Mouse (Mus musculus) heart, postnatal 25 days (tissue): Measurements from ENCODE around the gene Drd2. TPM values are rescaled to one million over a fixed set of nuclear protein-coding genes. Genes with fewer than 3 reads are reported as not detected.

Source experiments
- DNase-seq: peaks from one replicate; pipeline ENCODE4 v3.0.0; 2022; ENCODE audit warnings: low spot score
- intact Hi-C: fragments of 180-260 bp; cut with DNase I; formaldehyde crosslinking; loops from one replicate; pipeline ENCODE4 v1.15.1; 2025
- total RNA-seq, 2 experiments: library from RNA; stranded (reverse); gene quantifications; 2 replicates each; pipeline ENCODE4 v1.2.3; 2021

Drd2 gene
- total RNA-seq = 1 to 10 TPM; 1.0 to 1.4 TPM

DNA sequence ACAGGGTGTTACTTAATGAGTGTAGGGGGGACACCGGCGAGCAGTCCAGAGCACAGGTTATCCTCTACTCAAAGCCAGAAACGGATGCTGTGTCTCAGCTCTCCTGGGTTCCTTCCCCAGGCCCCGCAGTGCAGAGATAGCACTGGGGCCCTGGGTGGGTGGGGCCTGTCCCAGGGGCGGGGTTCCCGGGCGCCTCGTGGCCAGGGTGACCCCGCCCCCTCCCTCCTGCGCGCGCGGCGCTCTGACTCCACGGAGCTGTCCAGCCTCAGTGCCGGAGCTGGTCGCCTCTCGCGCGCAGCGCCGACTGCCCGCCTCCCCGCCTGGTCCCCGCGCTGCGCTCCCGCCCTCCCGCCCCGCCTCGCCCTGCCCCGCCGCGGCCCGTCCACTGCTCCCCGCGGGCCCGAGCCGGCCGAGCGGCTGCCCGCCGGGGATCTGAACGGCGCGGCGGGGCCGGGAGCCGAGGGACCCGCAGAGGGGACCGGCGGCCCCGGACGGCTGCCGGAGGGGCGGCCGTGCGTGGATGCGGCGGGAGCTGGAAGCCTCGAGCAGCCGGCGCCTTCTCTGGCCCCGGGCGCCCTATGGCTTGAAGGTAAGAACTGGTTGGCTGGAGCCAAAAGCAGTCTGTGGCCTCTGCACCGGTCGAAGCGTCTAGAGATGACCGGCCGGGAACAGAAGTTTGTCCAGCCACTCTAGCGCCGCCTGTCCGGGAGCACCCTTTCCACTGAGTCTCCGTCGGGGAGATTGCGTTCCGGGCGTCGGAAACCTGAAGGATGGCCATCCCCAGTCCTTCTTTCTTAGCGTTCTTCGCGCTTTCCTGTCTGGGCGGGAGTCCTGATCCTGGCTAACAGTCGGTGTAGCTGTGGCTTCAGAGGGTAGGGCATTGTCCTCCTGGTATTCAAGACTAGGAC lies at the start of gene Drd2:
Gene Drd2, plus strand, starts transcription at position 492 of the 908 bp plus-strand sequence.
- no peak for DNase-seq
- intact Hi-C loops = no loop called here

DNA sequence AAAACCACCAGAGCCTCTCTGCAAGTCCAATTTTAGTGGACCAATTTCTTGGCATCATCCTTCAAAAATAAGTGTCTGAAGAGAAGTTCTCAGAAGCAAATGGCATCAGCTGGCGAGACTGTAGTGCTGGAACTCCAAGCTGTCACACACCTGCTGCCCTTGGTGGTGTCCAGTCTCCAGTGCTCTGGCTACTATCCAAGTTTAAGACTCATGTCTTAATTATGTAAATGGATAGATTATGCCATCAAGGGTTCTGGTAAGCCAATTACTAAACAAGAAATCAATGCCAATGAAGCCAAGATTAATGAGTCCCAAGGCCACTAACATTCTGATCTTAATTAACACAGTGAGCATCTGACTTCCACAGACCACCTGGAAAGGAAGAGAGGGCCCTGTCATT lies 45.3 kb upstream of the Drd2 start:
- intact Hi-C loops = no loop called here

DNA sequence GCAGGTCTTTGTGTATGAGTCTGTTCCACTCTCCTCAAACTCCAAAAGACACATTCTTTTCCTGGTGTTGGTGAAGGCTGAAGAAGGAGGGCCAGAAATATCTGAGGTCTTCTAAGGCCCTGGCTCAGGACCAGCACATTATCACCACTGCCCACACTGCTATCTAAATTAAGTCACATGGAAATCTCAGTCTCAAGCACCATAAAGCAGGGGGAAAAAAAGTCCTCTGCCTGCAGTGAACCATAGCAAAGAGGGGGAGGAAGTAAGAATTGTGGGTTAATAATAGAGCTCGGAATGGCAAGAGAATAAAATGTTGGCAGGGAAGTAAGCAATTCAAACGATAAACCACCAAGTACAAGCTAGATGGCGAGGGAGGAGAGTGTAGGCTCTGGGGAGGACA lies 32.9 kb upstream of the Drd2 start:
- intact Hi-C loops = no loop called here
- no peak for DNase-seq

More for the DNA sequence above, 45.3 kb upstream of the Drd2 start:
- no peak for DNase-seq

DNA sequence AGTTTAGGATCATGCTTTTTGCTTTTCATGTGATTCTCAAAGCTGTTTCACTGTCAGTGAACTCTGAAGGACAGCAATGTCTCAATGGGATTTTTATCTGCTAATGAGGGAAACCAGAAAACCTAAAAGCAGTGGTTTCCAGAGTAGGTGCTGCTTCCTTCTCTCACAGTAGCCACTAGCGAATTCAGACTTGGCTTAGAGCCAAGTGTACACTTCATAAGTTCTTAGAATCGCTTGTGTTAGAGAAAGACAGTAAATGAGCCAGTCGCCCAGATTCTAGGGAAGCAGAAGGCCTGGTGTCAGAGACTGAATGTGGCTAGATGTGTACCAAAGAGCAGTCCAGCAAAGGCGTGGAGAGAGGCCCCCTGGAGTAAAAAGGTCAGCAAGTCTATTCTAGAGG lies 29.6 kb upstream of the Drd2 start:
- DNase-seq = no peak
- intact Hi-C loops = no loop called here

- intact Hi-C loops = no loop called here
- DNase-seq = no peak
These were observed 21.8 kb upstream of the Drd2 start for GRCm38 (mm10) chr9:49318638-49319037.

- no peak for DNase-seq
- intact Hi-C loops = no loop called here
These were observed 578 bp downstream of the Drd2 start for GRCm38 (mm10) chr9:49341044-49341365.

DNA sequence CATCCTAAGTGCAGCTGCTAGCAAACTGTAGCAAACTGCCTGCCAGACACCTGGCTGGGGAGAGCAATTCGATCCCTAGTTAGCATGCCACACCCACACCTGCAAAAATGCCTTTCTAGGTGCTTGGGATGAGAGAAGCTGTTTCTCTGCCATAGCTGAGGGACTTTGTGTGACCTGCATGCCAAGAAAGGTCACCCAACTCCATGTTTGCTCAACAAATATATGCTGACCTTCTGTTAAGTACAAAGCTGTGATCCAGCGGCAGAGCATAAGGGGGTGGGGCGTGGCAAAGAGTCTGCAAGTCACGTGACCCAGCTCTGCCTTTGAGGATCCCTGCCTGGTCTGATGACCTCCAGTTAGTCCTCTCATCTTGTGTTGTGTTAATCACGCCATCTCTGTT lies 25.3 kb downstream of the Drd2 start:
- intact Hi-C loops = no loop called here
- DNase-seq = no peak

DNA sequence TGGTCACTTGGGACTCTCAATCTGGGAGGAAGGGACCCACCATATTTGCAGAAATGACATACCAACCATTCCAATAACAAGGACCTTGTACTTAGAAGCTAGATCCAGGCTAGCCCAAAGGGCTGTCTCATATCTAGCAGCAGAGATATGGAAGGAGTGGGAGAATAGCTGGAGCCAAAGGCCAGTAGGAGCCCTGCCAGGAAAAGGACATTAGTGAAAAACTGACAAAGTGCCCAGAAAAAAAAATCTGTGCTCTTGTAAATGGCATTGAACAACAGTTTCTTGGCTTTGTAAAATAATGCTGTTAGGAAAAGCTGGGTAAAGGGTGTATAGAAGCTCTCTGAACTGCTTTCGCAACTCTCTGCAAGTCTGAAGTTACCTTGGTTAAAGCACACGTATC lies 33.5 kb downstream of the Drd2 start:
- intact Hi-C loops = no loop called here
- DNase-seq = no peak

DNA sequence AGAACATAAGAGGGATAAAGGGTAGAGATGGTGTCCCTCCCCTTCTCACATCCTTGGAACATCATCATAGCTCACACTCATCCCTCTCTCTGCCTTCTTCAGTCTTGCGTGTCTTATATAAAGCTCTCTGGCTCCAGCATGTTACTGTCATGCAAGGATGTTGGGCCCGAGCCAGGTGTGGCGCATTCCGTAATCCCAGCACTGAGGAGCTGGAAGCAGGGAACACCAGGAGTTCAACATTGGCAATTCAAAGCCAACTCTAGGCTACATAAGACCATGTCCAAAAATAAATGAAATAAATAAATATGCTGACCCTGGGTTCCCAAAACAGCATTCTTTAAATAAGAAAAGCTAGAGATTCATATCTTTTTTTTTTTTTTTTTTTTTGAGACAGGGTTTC lies 39.5 kb downstream of the Drd2 start:
- intact Hi-C loops = no loop called here
- DNase-seq = no peak

- intact Hi-C loops = no loop called here
- no peak for DNase-seq
These were observed 43.6 kb downstream of the Drd2 start for GRCm38 (mm10) chr9:49384041-49384440.

DNA sequence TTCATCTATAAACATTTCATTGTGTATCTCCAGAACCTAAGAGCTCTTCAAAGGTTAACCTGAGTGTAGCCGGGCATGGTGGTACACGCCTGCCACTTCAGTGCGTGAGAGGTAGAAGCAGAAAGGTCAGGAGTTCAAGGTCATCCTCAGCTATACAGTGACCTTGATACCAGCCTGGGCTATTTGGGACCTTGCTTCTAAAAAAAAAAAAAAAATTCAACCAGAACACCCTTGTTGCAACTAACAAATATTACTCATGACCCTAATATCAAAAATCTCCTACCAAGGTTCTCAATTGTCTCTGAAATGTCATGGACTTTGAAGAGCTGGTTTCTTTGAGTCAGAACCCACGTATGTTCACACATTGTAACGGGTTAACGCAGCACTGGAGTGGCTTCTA lies 44.4 kb downstream of the Drd2 start:
- intact Hi-C loops = no loop called here
- DNase-seq = no peak

DNA sequence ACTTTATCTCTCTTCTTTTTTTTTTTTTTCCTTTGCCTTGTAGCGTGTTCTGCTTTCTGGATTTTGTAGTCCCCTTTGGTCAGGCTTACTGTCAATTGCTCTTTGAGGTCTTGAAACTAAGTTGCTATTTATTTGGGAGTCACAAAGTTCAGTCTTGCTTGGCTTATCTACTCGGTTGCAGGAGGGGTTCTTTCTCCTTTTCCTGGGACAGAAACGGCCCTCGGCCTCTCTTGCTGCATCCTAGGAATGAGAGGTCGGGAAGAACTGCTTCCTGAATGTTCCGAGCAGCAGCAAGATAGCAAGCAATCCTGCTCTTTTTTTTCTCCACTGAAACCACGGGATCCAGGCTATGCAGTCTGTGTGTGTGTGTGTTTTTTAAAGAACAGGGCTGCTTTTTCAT lies 44.9 kb downstream of the Drd2 start:
- DNase-seq = no peak
- intact Hi-C loops = no loop called here

- intact Hi-C loops = no loop called here
- no peak for DNase-seq
These were observed 45.7 kb downstream of the Drd2 start for GRCm38 (mm10) chr9:49386119-49386518.

DNA sequence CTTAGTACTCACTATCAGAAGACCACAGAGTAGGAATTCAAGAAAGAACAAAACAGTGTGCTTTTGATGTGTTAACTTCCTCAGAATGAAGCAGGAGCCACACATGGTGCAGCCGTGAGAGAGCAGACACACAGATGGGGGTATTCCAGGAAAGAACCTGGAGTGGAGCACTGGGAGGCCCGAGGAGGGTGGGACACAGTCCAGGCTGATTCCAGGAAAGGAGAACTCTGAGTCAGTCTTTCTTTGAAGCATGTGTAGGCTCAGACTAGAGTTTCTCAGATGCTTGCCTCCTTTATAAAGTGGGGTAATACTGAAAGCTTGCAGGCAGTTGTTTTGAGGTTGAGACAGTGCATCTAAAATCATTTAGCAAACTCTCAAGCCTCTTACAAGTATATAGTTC lies 51.8 kb downstream of the Drd2 start:
- intact Hi-C loops = no loop called here
- DNase-seq = no peak

GRCm38 (mm10) chr9:49396006-49396405 lies 55.6 kb downstream of the Drd2 start:
- intact Hi-C loops = no loop called here
- no peak for DNase-seq

GRCm38 (mm10) chr9:49403711-49404110 lies 63.3 kb downstream of the Drd2 start:
- intact Hi-C loops = no loop called here
- no peak for DNase-seq

DNA sequence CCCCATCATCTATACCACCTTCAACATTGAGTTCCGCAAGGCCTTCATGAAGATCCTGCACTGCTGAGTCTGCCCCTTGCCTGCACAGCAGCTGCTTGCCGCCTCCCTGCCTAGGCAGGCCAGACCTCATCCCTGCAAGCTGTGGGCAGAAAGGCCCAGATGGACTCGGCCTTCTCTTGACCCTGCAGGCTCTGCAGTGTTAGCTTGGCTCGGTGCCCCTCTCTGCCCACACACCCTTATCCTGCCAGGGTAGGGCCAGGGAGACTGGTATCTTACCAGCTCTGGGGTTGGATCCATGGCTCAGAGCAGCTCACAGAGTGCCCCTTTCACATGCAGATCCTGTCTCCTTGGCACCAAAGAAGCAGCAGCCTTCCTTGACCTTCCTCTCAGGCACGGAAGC lies 66.6 kb downstream of the Drd2 start:
- no peak for DNase-seq
- intact Hi-C loops = no loop called here

DNA sequence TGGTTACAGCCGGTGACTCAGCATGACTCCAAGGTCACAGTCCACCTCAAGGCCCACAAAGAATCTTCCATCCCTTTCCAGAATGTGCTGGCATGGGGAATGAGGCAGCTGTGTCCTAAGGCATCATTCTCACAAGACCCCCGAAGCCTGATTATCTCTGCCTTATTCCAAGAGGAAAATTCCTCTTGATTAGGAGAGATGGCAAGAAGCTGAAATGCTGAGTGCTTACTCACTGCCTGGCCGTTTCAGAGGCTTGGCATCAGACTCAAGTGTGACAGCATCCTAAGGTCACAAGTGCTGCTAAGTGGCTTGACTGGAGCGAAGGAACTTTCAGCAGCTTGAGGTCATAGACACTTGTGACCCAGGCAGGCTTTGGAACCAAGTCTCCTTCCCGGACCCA lies 70.2 kb downstream of the Drd2 start:
- intact Hi-C loops = no loop called here

DNA sequence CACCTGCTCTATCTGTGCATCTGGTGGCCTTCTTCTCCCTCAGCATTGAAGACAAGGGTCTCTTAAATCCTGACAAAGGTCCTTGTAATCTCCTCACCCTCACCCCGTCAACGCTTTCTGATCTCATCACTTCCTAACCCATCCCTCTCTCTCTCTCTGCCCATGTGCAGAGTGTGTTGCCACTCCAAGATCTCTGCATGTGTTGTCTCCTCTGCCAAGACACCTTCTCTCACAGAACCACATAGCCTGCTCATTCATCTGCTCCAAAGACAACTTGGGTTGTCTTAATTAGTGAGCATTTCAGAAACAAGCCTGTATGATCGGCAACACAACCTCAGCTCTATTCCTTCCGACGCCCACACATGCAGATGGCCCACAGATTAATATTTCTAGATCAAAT lies 83.4 kb downstream of the Drd2 start:
- intact Hi-C loops = no loop called here

More for the DNA sequence above, 70.2 kb downstream of the Drd2 start:
- no peak for DNase-seq

DNA sequence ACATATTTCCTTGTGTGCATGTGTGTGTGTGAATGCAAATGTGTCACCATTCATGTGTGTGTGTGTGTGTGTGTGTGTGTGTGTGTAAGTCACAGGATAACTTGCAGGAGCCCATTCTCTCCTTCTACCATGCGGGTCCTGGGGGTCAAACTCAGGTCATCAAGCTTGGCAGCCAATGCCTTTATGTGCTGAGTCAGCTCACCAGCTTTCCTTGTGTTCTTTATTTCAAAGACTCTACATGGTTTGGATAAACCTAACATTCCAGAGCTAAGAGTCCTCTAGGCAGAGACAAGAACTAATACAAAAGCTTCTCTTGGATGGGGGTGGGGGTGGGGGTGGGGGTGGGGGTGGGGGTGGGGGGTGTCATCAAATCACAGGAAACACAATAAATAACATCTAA lies 85.2 kb downstream of the Drd2 start:
- intact Hi-C loops = no loop called here

More for the DNA sequence above, 83.4 kb downstream of the Drd2 start:
- no peak for DNase-seq

DNA sequence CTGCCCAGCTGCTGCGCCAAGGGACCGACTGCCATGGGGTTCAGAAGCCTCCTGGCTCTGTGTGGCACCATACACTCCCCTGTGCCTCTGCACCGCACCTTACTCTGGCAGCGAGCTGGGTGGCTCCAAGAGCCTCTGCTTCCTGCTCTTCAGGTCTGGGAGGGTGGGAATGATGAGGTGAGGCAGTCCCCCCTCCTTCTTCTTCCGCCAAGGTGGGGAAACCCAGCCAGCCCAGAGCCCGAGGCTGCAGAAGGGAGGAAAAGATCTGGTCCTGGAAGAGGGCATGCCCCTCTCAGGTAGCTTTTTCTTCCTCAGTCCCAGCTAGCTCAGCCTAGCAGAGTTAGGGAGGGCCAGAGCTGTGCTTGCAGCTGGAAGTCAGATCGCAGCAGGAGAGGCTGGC lies 86.5 kb downstream of the Drd2 start, which contains the start of gene Ankk1:
Gene Ankk1, minus strand, starts transcription at position 101 of the 400 bp plus-strand sequence.
- no peak for DNase-seq
- intact Hi-C loops = no loop called here

More for the DNA sequence above, 85.2 kb downstream of the Drd2 start:
- no peak for DNase-seq

- intact Hi-C loops = no loop called here
These were observed 87.1 kb downstream of the Drd2 start for GRCm38 (mm10) chr9:49427478-49427877.

More at GRCm38 (mm10) chr9:49427478-49427877, 87.1 kb downstream of the Drd2 start:
- DNase-seq = no peak
